Mouse (Mus musculus) hematopoietic stem cell, adult 5-6 weeks (primary cell): ENCODE data around the gene Tubgcp4. TPM values are rescaled to one million over a fixed set of nuclear protein-coding genes. Genes with fewer than 3 reads are reported as not detected.
"Not testable (repeated sequence)": the region's sequence is repeated elsewhere in the genome, so short reads cannot be mapped to it uniquely, and the experiment has no call there.

Source experiments
- ATAC-seq, 2 experiments: fragments of 125-278 bp in 1 of 2; replicated peaks in 1 of 2; 2 replicates each; pipeline ENCODE4 v1.8.0; 2016 to 2017; ENCODE audit warnings: inconsistent platforms in 2 of 2, mild to moderate bottlenecking in 2 of 2, moderate number of reproducible peaks in 2 of 2, low read depth in 1 of 2, moderate TSS enrichment in 1 of 2; ENCODE audit not compliant: low FRiP score in 2 of 2, poor library complexity in 2 of 2, severe bottlenecking in 2 of 2, insufficient read depth in 1 of 2, low TSS enrichment in 1 of 2
- total RNA-seq: library from RNA; stranded (forward); fragments of 172-1452, 232-1000 nt; gene quantifications from 2 replicates; pipeline ENCODE4 v1.2.3, GENCODE M21; 2017

The Tubgcp4 gene
- total RNA-seq: 33.9 and 35.0 TPM in 2 replicates

DNA sequence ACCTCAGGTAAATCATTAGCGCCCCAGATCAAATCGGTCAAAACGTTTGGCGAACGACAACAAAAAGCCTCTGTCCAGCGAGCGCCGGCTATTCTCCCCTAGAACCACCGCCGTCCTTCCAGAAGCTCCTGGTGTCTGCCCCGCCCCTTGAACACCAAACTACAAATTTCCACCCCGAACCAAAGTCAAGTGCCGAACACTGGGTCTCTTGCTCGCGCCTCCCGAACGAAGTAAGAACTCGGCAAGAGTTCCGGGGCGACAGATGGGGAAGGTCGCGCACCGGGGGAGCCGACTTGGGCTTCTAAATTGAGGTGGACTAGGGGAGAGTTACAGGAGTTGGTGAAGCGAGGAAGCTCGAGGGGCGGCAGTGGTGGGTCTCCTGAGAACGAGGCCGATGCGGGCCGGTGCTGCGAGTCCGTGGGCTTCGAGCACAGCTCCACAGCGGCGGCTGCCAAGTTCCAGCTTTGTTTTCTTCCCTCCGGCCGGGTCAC lies at the start of gene Tubgcp4:
TSS of gene Tubgcp4 (plus strand) at position 174 of the 491 bp plus-strand sequence.
- peak; percentile 9 to 25; a peak in 3 of 4 replicates for ATAC-seq

DNA sequence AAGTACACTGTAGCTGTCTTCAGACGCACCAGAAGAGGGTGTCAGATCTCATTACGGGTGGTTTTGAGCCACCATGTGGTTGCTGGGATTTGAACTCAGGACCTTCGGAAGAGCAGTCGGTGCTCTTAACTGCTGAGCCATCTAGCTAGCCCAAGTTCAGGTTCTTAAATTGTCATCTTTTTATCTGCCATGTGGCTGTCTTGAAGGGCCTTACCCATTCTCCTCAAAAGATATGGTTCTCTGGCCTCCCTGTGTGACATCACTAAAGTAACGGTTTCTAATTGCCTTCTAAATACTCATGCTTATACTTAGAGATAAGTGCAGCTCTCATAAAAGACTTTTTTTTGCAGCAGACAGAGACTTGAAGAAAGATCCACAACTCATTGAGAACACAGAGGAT lies 44.2 kb upstream of the Tubgcp4 start:
- ATAC-seq: not testable (repeated sequence)

DNA sequence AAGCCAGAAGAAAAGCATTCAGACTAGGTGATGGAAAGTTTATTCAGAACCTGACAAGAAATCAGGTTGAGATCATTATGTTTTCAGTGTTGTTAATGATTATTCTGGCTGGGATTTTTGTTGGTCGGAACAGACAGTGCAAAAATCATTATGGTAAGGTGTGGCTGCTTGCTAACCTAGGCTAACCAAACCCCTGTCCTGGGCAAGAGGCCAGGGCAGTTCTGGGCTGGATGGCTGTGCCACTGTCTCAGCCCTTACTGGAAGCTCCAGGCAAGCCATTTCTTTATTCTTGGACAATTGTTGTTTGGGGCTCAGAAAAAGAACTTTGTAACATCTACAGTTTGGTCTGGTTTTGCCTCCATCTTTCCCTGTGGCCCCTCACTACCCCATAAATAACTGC lies 42.9 kb upstream of the Tubgcp4 start:
- no peak for ATAC-seq

DNA sequence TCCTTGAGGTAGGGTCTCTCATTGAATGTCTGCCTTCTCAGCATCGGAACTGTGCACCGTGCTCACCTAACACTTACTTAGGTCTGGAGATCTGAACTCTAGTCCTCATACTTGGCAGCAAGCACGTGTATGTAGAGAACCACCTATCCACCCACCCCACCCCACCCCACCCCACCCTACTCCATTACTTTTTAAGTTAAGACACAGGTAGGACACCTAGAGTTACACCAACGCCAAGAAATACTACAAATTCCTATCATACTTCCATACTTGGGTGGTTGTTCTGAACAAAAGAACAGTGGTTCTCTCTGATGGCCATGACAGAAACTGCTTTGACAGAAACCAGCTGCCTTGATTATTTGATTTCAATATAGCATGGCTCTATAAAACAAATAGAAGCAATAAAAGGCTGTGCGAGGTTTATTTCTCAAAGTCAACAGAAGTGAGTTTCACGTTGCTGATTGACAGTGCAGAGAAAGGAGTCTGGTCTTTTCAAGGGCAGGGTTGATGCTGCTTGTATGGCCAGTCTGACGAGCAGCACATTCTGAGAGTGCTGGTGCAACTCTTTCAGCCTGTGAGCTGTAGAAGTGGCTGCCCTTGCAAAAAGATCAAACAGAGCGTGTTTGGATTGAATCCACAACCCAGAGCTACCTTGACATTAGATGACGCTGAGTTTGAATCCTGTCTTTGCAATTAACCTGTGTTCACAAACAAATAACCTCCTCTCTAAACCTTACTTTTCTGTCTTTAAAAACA lies 41.4 kb upstream of the Tubgcp4 start:
- no peak for ATAC-seq

DNA sequence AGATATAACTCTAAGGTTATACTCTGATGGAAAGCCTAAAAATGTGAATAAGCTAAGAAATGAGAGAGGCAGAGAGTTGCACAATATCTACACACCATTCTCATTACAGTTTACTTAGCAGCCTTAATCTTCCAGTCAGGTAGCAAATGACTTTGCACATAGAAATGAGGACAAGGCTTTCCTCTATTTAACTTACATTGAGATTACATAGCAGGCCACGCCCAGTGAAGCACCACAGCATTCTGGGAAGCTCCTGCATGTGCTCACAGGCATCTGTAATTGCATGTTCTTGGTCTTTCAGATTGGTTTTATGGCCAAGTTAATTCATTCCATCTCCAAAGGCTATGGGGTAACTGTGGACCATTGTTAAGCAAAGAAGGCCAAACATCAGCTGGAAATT lies 37.6 kb upstream of the Tubgcp4 start:
- no peak for ATAC-seq

DNA sequence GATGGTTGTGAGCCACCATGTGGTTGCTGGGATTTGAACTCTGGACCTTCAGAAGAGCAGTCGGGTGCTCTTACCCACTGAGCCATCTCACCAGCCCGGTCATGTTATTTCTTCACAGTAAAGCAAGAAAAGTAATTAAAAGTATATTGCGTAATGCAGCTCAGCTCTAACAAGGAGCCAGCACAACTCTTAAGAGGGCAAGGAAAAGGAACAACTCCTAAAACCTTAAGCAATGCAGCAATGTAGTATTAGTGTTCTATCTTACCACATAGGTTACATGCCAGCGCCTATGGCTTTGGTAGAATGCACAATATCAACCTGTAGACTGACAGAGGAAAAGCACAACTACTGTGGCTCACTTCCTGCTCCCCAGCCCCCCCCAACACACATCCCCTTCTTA lies 33.1 kb upstream of the Tubgcp4 start:
- no peak for ATAC-seq

DNA sequence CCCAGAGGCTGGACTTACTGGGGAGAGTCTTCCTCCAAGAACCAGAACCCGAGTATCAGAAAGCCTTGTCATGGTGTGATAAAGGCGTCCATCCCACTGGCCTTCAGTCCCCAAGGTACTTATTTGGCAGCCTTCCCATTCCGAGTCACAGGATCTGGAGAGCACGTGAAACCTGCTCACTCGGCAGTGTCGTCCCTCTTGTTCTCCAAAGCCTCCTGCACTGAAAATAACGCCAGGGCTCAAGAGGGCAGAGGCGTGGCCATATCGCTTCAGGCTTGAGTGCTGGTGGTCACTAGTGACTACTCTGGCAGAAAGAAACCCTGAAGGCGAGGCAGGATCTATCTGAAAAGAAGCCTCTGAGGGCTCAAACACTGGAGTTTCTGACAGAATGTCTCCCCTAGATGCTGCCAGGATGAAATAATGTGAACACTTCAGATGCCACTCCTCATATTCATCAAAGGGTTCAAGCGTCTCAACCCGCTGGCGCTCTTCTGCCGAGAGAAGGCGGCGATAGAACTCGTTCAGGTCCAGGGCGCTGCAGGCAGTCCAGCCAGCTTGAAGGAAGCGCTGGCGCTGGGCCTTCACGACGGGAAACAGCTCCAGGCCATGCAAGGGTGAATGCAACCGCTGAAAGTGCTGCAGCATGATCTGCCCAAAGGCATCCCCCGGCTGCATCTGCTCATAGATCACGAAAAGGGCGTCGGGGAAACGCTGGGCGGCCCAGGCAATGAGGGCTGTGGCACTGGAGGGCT lies 31.0 kb upstream of the Tubgcp4 start:
- ATAC-seq: peak; percentile 18 to 24; a peak in 2 of 4 replicates

DNA sequence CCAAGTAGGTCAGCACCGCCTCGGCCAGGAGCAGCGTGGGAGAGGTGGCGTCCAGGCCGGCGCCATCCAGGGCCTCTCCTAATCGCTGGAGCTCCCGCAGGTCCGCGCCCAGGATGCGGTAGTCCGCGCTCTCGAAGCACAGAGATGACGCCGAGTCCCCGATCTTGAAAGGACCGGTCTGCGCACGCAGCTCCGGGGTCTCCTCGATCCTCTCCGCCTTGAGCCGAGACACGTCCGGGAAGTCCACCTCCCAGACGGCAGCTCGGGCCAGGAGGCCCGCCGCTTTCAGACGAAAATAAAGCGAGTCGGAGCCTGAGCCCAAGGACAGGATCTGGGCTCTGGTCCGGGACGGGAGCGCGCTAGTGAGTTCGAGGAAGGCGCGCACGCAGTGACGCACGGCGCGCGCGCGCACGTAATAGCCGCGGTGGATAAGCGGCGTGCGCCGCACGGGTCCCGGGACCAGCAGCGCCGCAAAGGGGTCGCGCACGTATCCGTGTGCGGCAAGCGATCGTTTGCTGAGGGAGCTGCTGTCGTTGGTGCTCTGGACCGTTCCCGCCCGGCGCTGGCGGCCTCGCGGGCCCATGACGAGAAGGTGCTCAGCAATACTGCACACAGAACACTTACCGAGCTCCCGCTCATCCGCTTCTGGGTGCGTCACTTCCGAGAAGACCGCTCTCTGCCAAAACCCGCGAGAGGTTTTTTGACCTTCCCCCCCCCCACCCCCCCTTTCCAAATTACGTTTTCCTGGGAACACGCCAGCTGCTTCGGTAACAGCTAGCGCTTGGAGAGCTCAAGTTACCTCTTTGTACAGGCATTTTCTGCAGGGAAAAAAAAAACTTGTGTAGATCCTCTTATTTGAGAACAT lies 30.2 kb upstream of the Tubgcp4 start, which contains the start of the genes Adal and Lcmt2:
TSS of gene Adal (plus strand) at position 411 of the 865 bp plus-strand sequence.
TSS of gene Lcmt2 (minus strand) at position 636 of the 865 bp plus-strand sequence.
- ATAC-seq: peak; percentile 79 to 81

DNA sequence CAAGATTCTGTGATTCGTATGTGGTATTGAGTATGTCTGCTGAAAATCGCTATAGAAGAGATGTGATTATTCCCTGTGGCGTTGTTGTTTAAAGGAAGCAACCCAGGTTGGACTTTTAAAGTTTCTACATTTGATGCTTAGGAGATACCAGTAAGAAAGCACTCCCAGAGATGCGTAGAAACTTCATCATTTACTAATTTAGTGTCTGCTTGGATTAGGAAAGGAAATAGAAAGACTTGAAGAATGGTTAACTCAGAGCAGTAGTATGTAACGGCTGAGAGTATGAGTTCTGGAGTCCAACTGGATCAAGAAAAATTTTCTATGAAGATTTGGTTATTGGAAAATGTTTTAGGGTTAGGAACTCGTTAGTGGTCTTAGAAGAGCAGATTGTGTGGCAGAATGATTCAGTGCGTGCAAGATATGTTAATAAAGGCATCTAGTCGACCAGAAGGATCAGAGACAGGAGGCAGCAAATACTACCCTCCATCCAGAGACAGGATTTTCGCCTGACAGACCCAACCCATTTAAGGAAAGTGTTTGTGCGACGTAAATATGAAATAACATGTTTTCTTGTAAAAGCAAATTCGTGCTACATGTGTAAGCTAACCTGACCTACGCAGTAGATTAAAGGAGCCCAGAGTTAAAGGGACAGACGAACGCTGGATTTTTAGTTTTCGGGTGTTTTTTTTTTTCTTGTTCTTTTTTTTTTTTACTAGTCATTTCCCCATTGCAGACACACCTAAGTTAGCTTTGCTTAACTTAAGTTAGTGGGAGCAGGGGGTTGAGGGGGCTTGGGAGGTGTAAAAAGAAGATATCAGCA lies 29.0 kb upstream of the Tubgcp4 start:
- ATAC-seq: no peak

DNA sequence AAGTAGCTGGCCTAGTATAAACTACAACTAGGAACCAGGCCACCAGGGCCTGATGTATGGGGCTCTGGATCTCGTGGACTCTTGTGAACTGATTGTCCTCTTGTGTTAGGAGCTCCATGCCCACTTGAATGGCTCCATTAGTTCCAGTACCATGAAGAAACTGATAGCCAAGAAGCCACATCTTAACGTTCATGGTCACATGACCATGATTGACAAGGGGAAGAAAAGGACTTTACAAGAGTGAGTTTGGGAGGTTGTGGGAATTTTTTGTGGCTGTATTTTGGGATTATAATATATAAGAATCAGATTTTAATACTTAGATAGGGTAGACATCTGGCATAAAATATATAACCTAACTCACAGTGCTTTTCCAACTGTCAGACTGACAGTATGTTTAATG lies 28.0 kb upstream of the Tubgcp4 start:
- no peak for ATAC-seq

DNA sequence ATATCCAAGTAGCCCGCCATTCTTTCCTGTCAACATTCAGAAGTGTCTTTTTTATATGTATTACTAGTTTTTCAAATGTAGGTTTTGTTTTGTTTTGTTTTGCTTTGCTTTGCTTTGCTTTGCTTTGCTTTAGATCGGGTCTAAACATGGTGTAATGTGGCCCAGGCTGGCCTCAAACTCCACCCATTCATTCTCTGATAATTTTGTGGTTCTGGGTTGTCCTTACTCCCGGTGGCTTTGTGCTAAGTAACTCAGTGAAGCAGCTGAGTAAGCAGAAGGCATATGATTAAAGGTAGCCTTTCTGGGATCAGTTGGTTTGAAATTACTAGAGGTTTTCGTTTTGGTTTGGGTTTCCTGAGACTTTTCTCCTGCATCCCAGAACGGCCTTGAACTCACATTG lies 20.8 kb upstream of the Tubgcp4 start:
- no peak for ATAC-seq

DNA sequence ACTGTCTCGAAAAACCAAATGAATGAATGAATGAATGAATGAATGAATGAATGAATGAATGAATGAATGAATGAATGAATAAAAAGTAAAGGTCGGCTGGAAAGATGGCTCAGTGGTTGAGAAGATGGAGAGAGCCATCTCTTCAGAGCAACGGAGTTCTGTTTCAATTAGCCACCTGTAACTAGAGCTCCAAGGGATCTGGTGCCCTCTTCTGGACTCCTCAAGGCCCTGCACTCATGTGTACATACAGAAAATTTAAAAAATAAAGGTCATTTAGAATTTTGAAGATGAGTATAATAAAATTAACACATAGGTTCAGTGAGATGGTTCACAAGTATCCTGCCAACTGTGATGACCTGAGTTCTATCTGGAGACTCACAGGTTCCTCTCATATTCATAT lies 17.4 kb upstream of the Tubgcp4 start:
- ATAC-seq: no peak

DNA sequence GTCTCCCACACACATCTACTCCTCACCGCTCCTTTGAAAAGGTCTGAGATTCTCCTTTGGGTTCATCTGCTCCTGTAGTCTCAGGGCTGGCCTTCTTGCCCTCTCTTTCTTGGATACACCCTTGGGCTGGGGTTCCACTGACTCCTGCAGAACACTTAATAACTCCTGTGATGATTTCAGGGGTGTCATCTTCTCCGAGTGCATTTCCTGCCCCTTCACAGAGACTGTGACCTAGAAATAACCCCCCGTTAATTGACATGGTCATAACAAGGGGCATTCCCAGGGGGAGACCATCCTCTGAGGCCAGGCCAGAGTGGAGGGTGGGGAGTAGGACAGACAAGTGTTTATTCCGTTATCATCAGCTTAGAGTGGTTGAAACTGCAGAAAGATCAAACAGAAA lies 1.3 kb upstream of the Tubgcp4 start:
- no peak for ATAC-seq

DNA sequence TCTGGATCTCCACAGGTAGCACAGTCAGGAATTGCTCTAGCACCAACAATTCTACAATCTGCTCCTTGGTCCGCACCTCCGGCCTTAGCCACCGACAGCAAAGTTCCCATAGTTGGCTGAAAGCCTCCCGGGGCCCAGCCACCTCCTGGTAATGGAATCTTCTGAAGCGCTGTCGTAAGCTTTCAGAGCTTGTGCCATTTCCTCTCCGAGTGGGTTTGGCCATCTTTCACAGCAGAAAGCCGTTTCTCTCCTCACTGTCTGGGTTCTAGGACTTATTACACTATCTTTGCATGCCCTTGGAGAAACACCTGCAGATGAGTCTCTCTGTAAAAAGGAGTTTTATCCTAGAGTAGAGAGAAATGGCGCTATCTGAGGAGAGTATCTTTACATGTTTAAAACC lies 552 bp upstream of the Tubgcp4 start:
- ATAC-seq: peak; percentile 44 to 57; a peak in 3 of 4 replicates

DNA sequence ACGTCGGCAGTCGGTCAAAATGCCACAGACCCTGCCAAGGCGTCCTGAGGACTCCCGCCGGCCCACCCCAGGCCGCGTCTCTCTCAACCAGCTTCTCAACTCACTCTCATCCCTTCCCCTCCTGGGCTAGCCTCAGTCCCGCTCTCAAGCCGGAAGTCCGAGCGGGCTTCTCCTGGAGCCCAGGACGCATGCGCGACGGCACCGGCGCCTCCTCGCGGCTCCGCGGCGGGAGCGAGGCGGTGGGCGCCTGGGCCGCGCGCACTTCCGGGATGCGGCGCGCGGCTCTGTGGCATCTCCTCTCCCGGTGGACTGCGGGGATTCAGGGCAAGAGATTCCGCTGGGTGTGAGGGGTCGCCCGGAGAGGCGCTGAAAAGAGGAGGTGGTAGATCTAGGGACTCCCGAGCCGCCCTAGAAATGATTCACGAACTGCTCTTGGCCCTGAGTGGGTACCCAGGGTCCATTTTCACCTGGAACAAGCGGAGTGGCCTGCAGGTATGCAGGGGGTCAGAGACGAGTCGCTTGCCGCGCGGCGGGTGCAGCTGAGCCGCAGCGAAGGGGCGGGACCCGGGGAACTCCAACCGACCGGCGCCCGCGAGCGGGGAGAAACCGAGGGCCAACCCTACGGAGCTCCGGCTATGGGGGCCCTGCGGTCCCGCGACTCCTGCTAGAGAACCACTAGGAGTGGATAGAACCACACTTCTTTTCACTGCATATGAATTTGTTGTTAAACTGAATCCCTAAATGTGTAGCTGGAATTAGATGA lies 707 bp downstream of the Tubgcp4 start, which contains the start of gene Zscan29:
TSS of gene Zscan29 (minus strand) at position 146 of the 763 bp plus-strand sequence.
- ATAC-seq: peak; percentile 75 to 80
